Mouse (Mus musculus): ENCODE data around the gene Lifr.

Lifr gene

GRCm38 (mm10) chr15:7129944-7130287 is 39.5 kb downstream of the Lifr start:
- DNase-seq: no peak

GRCm38 (mm10) chr15:7130691-7131225 is 40.3 kb downstream of the Lifr start:
- no peak for DNase-seq

GRCm38 (mm10) chr15:7132741-7133140 is 42.3 kb downstream of the Lifr start:
- no peak for DNase-seq

- no peak for DNase-seq
Measured at GRCm38 (mm10) chr15:7134454-7135052, 44.1 kb downstream of the Lifr start.

DNA sequence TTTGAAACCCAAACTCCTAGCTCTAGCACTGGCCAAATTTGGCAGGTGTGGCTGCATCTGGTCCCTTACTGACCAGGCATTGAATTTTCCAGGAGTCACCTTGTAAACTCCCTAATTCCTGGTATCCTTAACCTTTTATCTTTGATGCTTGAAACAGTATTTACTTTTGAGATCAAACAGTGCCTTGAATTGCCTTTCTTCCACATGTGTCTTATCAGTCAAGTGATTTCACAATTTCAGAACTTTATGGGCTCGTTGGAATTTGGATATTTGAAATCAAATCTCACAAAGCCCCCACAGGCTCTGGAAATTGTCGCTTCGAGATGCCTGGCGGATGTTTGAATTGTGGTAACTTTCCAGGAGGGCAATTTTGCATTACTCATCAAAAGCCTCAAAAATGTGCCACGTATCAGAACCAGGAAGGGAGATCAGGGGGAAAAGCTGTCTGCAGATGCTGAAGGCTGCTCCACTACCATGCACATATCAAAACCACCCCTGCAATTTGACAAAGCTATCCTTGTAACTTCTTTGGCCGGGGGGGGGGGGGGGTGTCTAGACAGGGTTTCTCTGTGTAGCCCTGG is 45.7 kb downstream of the Lifr start:
- DNase-seq: no peak

DNA sequence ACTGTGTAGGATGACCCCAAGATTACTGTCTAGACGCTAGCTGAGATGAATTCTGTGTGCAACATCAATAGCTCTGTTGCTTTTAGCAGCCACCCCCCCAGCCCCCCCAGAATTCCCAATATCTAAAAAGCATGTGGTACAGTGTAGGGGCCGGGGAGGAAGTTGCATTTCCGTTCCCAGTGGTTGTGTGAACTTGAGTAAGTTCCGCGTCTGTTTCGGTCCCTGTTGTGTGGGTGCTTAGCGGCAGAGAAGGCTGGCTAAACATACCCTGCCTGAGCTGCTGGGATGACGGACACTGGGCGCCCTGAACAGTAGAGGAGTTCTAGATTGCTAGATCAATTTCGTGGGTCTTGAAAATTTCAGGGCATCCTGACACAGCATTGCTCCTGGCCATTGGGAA is 46.5 kb downstream of the Lifr start:
- no peak for DNase-seq

GRCm38 (mm10) chr15:7137607-7138006 is 47.2 kb downstream of the Lifr start:
- no peak for DNase-seq

GRCm38 (mm10) chr15:7138471-7138870 is 48.1 kb downstream of the Lifr start:
- no peak for DNase-seq

DNA sequence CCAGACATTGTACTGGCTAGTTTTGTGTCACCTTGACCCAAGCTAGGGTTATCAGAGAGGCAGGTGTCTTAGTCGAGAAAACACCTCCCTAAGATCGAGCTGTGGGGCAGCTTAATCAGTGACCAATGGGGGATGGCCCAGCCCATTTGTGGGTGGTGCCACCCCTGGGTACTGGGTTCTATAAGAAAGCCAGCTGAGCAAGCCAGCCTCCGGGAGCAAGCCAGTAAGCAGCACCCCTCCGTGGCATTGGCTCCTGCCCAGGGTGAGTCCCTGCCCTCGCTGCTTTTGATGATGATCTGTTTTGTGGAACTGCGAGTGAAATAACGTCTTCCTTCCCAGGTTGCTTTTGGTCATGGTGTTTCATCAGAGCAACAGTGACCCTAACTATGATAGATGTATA is 49.9 kb downstream of the Lifr start:
- DNase-seq: no peak

DNA sequence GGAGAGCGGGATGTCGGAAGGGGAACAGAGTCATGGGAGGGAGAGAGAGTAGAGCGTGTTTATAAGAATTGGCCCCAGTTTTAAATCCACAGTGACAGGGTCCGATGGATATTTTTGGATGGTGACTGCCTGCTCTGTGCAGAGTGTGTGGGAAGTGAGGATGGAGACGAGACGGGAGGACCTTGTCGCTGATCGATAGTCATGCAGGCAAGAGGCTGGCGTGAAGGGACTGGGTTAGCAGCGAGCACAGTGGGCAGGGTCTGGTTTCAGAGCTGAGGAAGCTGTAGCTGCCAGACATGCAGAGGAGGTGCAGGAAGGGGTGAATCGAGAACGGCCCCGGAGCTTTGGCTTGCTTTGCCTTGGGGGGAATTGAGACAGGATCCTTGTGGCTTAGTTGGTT is 50.8 kb downstream of the Lifr start:
- DNase-seq: no peak

DNA sequence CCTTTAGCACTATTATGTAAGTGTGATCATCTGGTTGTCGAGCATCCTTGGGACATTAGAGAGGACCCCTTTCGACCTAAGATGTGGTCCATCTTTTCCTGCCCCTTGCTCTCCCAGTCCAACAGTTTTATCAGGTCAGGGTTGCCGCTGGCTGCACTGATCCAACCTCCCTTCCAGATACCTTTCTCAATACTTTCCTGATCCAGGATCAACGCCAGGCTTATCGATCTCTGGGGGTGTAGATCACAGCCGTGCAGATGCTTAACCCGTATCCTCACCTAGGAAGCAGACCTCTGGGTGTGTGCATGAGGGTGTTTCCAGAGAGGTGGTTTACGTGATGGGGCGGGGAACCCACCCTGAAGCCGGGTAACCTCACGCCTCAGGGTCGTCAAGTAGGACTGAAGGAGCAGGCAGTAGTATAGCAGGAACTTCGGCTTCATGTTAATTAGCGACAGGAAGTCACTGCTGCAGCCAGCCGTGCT is 53.3 kb downstream of the Lifr start:
- no peak for DNase-seq

- DNase-seq: no peak
Measured at GRCm38 (mm10) chr15:7144542-7144941, 54.1 kb downstream of the Lifr start.

GRCm38 (mm10) chr15:7144942-7145341 is 54.5 kb downstream of the Lifr start:
- DNase-seq: no peak

DNA sequence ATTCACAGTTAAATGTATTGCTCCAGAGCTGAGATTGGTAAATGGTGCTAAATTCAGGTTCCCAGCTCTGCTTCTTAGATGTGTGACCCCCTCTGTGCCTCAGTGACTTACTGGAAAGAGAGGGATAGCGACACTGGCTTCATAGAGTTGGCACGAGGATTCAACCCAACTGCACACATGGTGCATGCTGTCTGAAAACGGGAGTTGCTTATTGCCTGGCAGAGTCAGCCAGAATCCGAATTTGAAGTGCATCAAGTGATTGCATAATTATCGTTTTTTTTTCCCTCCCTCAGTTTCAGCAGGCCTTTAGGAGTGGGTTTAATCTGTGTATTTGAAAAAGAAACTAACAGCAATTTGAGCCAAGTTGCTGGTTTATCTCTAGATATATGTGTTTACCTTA is 55.1 kb downstream of the Lifr start:
- no peak for DNase-seq

- DNase-seq: no peak
Measured at GRCm38 (mm10) chr15:7146529-7146928, 56.1 kb downstream of the Lifr start.

DNA sequence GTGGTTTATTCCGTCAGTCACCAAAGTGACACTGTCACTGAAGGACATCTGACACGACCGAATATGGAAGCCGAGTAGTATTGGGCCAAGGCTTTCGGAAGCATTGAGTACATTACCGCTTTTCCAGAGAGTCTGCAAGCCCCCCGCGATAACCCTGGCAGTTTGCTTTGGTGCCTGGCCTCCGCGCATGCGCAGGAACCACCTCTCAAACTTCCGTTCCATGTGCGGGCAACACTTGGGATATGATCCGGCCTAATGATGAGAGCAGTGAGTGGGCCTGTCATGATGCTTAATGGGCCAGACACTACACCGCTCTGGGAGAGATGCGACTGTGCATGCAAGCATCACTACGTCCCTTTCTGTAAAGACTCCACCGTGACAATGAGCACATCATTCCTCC is 59.4 kb downstream of the Lifr start:
- no peak for DNase-seq

DNA sequence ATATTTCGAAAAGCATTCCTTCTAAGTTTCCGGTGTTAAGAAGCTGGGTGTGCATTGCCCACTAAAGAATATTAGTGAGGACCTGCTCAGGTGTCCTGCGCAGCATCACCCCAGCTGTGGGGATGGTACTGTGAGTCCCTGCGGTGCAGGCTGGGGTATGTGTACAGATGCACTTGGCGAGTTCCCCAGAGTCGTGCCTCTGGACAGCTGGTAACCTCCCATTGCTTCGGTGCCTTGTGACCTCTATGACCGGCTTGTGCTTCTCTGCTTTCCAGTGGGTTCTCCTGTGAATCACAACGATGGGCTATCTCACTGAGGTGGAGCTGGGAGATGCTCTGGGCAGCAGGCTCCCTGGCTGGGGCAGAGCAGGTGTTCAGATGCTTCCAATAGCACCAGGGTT is 60.2 kb downstream of the Lifr start:
- no peak for DNase-seq

DNA sequence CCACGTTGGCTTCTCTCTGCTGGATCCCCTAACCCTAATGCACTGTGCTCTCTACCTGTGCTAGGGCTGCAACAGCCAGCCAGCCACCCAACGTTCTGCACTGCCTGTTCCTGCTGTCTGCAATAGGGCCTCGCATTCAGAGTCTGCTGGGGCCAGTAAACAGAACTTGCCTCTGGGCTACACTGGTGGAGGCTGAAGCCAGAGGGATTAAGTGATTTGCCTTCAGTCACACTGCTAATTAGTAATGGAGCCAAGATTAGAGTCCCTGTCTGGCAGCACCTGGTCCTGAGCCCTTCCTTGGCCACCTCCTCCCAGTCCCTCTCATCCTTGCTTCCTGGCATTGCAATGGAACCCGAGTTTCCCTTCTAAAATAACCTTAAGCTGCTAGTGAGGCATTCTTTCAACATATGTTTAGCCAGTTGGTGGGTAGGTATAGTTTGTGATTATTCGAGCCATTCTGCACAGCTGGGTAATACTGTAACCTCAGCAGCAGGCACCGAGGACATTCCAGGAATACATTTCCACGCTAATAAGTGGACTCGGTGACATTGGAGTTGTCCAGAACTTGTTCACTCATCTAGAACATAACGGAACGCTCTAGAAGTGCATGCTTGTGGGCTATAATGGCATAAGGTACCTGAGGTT is 61.8 kb downstream of the Lifr start:
- DNase-seq: no peak

GRCm38 (mm10) chr15:7154010-7154736 is 63.8 kb downstream of the Lifr start:
- no peak for DNase-seq

- DNase-seq: no peak
Measured at GRCm38 (mm10) chr15:7154737-7155090, 64.3 kb downstream of the Lifr start.

- DNase-seq: no peak
Measured at GRCm38 (mm10) chr15:7157658-7158057, 67.2 kb downstream of the Lifr start.

DNA sequence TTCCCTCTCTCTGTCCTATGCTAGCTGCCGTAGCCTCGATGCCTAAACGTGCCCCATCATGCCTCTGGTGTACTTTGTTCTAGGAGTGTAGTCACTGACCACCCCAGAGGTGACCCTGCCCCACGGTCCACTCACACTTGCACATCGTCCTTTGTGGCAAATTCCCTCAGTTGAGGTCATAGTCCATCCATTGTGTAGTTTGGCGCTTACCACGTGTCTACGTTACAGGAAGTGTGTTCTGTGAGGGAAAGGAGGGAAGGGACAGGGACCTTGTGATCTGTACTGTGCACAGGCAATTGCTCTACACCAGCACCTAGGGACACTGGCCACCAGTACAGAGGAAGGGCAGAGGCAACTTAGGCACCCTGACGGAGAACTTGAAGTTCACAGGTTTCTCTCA is 69.5 kb downstream of the Lifr start:
- DNase-seq: no peak

- DNase-seq: no peak
Measured at GRCm38 (mm10) chr15:7160321-7160720, 69.9 kb downstream of the Lifr start.

DNA sequence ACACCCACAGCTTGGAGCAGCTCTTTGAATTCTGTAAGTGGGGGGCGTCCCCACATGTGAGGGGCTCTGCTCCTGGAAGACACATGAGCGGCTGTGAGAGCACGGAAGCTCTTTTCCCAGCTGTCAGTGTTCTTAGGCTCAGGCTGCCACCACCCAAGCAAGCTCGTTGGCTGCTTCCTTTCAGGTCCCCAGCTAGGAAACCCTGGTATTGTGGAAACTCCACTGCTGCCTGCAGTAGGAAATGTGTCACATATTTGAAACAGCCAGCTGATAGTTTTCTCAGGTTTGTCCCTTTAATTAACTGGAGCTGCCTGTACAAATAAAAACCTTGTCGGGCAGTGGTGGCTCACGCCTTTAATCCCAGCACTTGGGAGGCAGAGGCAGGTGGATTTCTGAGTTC is 73.4 kb downstream of the Lifr start:
- DNase-seq: no peak
